Mouse (Mus musculus) embryonic facial prominence, embryonic 14.5 days (tissue): ENCODE data around the gene Tmprss11g. TPM values are rescaled to one million over a fixed set of nuclear protein-coding genes. Genes with fewer than 3 reads are reported as not detected.

Experiments used
- ATAC-seq: fragments of 200-750 bp; cut with Nextera tagmentation; 2 replicates; pipeline ENCODE4 v1.8.0; 2017; ENCODE audit warnings: low read depth, moderate number of reproducible peaks, moderate TSS enrichment
- DNase-seq: peaks from one replicate; pipeline ENCODE4 v3.0.0-alpha.2; 2015; ENCODE audit warnings: low spot score
- H3K27ac ChIP-seq: fragments of 300-500 bp; sonication (generic); replicated peaks from 2 replicates; pipeline ENCODE4 v1.5.1; 2014; ENCODE audit warnings: low read depth, mild to moderate bottlenecking, low read length, moderate library complexity
- H3K27me3 ChIP-seq: fragments of 300-500 bp; sonication (generic); replicated peaks from 2 replicates; pipeline ENCODE4 v1.6.1; 2014; ENCODE audit warnings: low read length; ENCODE audit not compliant: control insufficient read depth, insufficient read depth
- H3K36me3 ChIP-seq: fragments of 300-500 bp; sonication (generic); 2 replicates; pipeline ENCODE4 v1.6.1; 2014; ENCODE audit warnings: low read length, mixed read lengths; ENCODE audit not compliant: control insufficient read depth, insufficient read depth
- H3K4me1 ChIP-seq: fragments of 300-500 bp; sonication (generic); 2 replicates; pipeline ENCODE4 v1.6.1; 2014; ENCODE audit warnings: antibody characterized with exemption, low read length; ENCODE audit not compliant: control insufficient read depth, insufficient read depth
- H3K4me2 ChIP-seq: fragments of 300-500 bp; sonication (generic); 2 replicates; pipeline ENCODE4 v1.6.1; 2014; ENCODE audit warnings: low read depth, mild to moderate bottlenecking, low read length, moderate library complexity, mixed read lengths
- H3K4me3 ChIP-seq: fragments of 300-500 bp; sonication (generic); 2 replicates; pipeline ENCODE4 v1.5.1; 2014; ENCODE audit warnings: low read depth, mild to moderate bottlenecking, low read length
- H3K9ac ChIP-seq: fragments of 300-500 bp; sonication (generic); 2 replicates; pipeline ENCODE4 v1.6.1; 2014; ENCODE audit warnings: low read depth, mild to moderate bottlenecking, low read length, moderate library complexity, mixed read lengths
- H3K9me3 ChIP-seq: fragments of 300-500 bp; sonication (generic); 2 replicates; pipeline ENCODE4 v1.6.1; 2016; ENCODE audit warnings: low read length; ENCODE audit not compliant: control insufficient read depth
- WGBS: fragments of 180-500 bp; shearing (Covaris S2); extraction: QIAGEN DNeasy Blood & Tissue Kit; methylation state at CpG from one replicate; pipeline ENCODE4 v1.1.7; 2014; 5-methylcytosine and 5-hydroxymethylcytosine counted together
- polyA plus RNA-seq: library from polyadenylated mRNA; unstranded; fragments of >200 nt; fragmentation: Nextera tagmentation; extraction: Ambion mirVana; gene quantifications from 2 replicates; pipeline ENCODE4 v1.2.1, GENCODE M21; 2014

The Tmprss11g gene
- polyA plus RNA-seq, 1 experiment from 2014 or later, result 0.57 TPM

- Histone ChIP-seq H3K4me1 (no peaks in the 10 kb centered on the region), H3K36me3 (no peaks in the 10 kb centered on the region), H3K9ac (no peak within 1 kb of the TSS), H3K4me3 (no peak within 1 kb of the TSS), H3K9me3 (no peaks in the 10 kb centered on the region), H3K27ac (no peak within 1 kb of the TSS), H3K4me2 (no peak within 1 kb of the TSS), H3K27me3 (no peaks in the 10 kb centered on the region)
- DNase-seq, result no peak
- 61% methylated on average over 4 of the region's 4 CpGs for WGBS
- no peak for ATAC-seq
Observed at GRCm38 (mm10) chr5:86468890-86469289, 49.5 kb downstream of the Tmprss11g start, which contains the start of gene Tmprss11a. Gene Tmprss11a, minus strand, starts transcription at chr5:86468990.

GRCm38 (mm10) chr5:86439306-86439705 lies 79.1 kb downstream of the Tmprss11g start:
- WGBS, result 27% methylated on average over 2 of the region's 2 CpGs
- Histone ChIP-seq H3K27me3 (no peaks in the 10 kb centered on the region), H3K4me3 (no peak overlapping the region), H3K9ac (no peak overlapping the region), H3K9me3 (no peaks in the 10 kb centered on the region), H3K27ac (no peak overlapping the region), H3K4me1 (no peaks in the 10 kb centered on the region), H3K36me3 (no peaks in the 10 kb centered on the region), H3K4me2 (no peak overlapping the region)
- DNase-seq (peak; percentile 62), ATAC-seq (peak; percentile 84)

GRCm38 (mm10) chr5:86438548-86438947 lies 79.9 kb downstream of the Tmprss11g start:
- Histone ChIP-seq H3K4me3 (no peak overlapping the region), H3K4me1 (no peaks in the 10 kb centered on the region), H3K27ac (no peak overlapping the region), H3K27me3 (no peaks in the 10 kb centered on the region), H3K4me2 (no peak overlapping the region), H3K36me3 (no peaks in the 10 kb centered on the region), H3K9me3 (no peaks in the 10 kb centered on the region), H3K9ac (no peak overlapping the region)
- ATAC-seq (no peak), DNase-seq (no peak)

Other genes starting within 250 kb of the Tmprss11g start
- not detected in 2 replicates for gene Tmprss11c, start 229.3 kb downstream of the Tmprss11g start, polyA plus RNA-seq
- 0.87 and 1.5 TPM in 2 replicates for gene Tmprss11d, start 145.2 kb downstream of the Tmprss11g start, polyA plus RNA-seq
- gene Tmprss11a, start 49.6 kb downstream of the Tmprss11g start, polyA plus RNA-seq, result 1.0 and 2.2 TPM in 2 replicates
- 0.14 and 0.31 TPM in 2 replicates for gene Tmprss11f, start 113.8 kb upstream of the Tmprss11g start, polyA plus RNA-seq
- gene Tmprss11b, start 157.8 kb upstream of the Tmprss11g start, polyA plus RNA-seq, result 0.81 and 1.1 TPM in 2 replicates
- gene Tmprss11e, start 227.2 kb upstream of the Tmprss11g start, polyA plus RNA-seq, result 0.05 and 0.24 TPM in 2 replicates